Mouse (Mus musculus): ENCODE data around the gene Sh2d5. TPM values are rescaled to one million over a fixed set of nuclear protein-coding genes. Genes with fewer than 3 reads are reported as not detected.
A peak's percentile ranks its signal among the peaks of the same experiment; 100 is the strongest.

Sh2d5 gene
- total and polyA plus RNA-seq, 3 experiments = 2.0 to 2.8 TPM; not detected in 1

- no peaks in the 10 kb centered on the region for H3K9me3 ChIP-seq (replicated peaks; ENCODE audit: insufficient read depth, low read length)
- no peaks in the 10 kb centered on the region for H3K36me3 ChIP-seq (ENCODE audit: control insufficient read depth in 1 of 2, insufficient read depth in 2 of 2, low read length in 2 of 2)
- DNase-seq (ENCODE audit: low read depth, low spot score) = no peak
- H3K9ac ChIP-seq (ENCODE audit: control insufficient read depth, low read depth, low read length, poor library complexity, severe bottlenecking) = no peak overlapping the region
- no peak overlapping the region for H3K4me3 ChIP-seq (ENCODE audit: control insufficient read depth in 1 of 2, insufficient read depth in 1 of 2, low read depth in 2 of 2, low read length in 2 of 2)
- H3K27ac ChIP-seq (ENCODE audit: control insufficient read depth, low read depth, low read length) = no peak overlapping the region
- TF ChIP-seq CHD2 (IDR thresholded peaks at IDR 0.05; ENCODE audit: low read length) (no peak), ZNF384 (IDR thresholded peaks at IDR 0.05; ENCODE audit: low read depth, low read length) (no peak), RCOR1 (IDR thresholded peaks at IDR 0.05; ENCODE audit: low read depth, low read length) (no peak), ELF1 (IDR thresholded peaks at IDR 0.05; ENCODE audit: low read depth, low read length) (no peak), MXI1 (IDR thresholded peaks at IDR 0.05; ENCODE audit: low read depth, low read length) (no peak), SIN3A (IDR thresholded peaks at IDR 0.05; ENCODE audit: low read length) (no peak), MYB (IDR thresholded peaks at IDR 0.05; ENCODE audit: low read depth, low read length) (no peak), RAD21 (IDR thresholded peaks at IDR 0.05; ENCODE audit: low read depth, low read length) (no peak), ZC3H11A (IDR thresholded peaks at IDR 0.05; ENCODE audit: low read depth, low read length) (no peak), ETS1 (IDR thresholded peaks at IDR 0.05; ENCODE audit: low read depth, low read length) (no peak), HCFC1 (IDR thresholded peaks at IDR 0.05; ENCODE audit: low read depth, low read length) (no peak), TBP (IDR thresholded peaks at IDR 0.05; ENCODE audit: low read depth, low read length) (no peak), KAT2A (conservative IDR thresholded peaks at IDR 0.05; ENCODE audit: low read depth, low read length) (no peak), TAL1 (IDR thresholded peaks at IDR 0.05; ENCODE audit: low read length) (no peak), BHLHE40 (IDR thresholded peaks at IDR 0.05; ENCODE audit: borderline replicate concordance, low read depth, low read length) (no peak)
- no peaks in the 10 kb centered on the region for H3K79me2 ChIP-seq (ENCODE audit: control insufficient read depth, insufficient read depth, low read length, poor library complexity)
- H3K4me1 ChIP-seq (ENCODE audit: control insufficient read depth in 1 of 2, insufficient read depth in 2 of 2, low read length in 2 of 2) = peaks cover 0 to 5% of the 10 kb centered on the region in 2 experiments; a peak in 2 of 4 replicates
- no peaks in the 10 kb centered on the region for H3K27me3 ChIP-seq (ENCODE audit: control insufficient read depth in 1 of 2, insufficient read depth in 2 of 2, low read length in 2 of 2)
Observed at GRCm38 (mm10) chr4:138286411-138286810, 36.2 kb downstream of the Sh2d5 start.

- Histone ChIP-seq H3K27me3 (ENCODE audit: control insufficient read depth in 1 of 2, insufficient read depth in 2 of 2, low read length in 2 of 2) (no peaks in the 10 kb centered on the region), H3K79me2 (ENCODE audit: control insufficient read depth, insufficient read depth, low read length, poor library complexity) (no peaks in the 10 kb centered on the region), H3K9ac (ENCODE audit: control insufficient read depth, low read depth, low read length, poor library complexity, severe bottlenecking) (no peak overlapping the region), H3K27ac (ENCODE audit: control insufficient read depth, low read depth, low read length) (no peak overlapping the region), H3K4me3 (ENCODE audit: control insufficient read depth in 1 of 2, insufficient read depth in 1 of 2, low read depth in 2 of 2, low read length in 2 of 2) (no peak overlapping the region), H3K9me3 (replicated peaks; ENCODE audit: insufficient read depth, low read length) (no peaks in the 10 kb centered on the region), H3K36me3 (ENCODE audit: control insufficient read depth in 1 of 2, insufficient read depth in 2 of 2, low read length in 2 of 2) (no peaks in the 10 kb centered on the region), H3K4me1 (ENCODE audit: control insufficient read depth in 1 of 2, insufficient read depth in 2 of 2, low read length in 2 of 2) (peaks cover 0 to 5% of the 10 kb centered on the region in 2 experiments; a peak in 2 of 4 replicates)
- no peak for TF ChIP-seq GABPA (IDR thresholded peaks at IDR 0.05; ENCODE audit: low read depth, low read length)
- 0 out of 2 replicates have a peak, but pooled peaks have one; percentile 52 for TF ChIP-seq MYC (IDR thresholded peaks at IDR 0.05; ENCODE audit: low read depth, low read length)
- TF ChIP-seq MAX (IDR thresholded peaks at IDR 0.05; ENCODE audit: low read length) = 0 out of 2 replicates have a peak, but pooled peaks have one; percentile 13
- TF ChIP-seq GATA1 (IDR thresholded peaks at IDR 0.05; ENCODE audit: low read depth, low read length) = no peak
- DNase-seq (ENCODE audit: low read depth, low spot score) = no peak
Observed at GRCm38 (mm10) chr4:138288691-138289090, 38.5 kb downstream of the Sh2d5 start.
